Mouse (Mus musculus): ENCODE measurements around the gene Ppp1r2. TPM values are rescaled to one million over a fixed set of nuclear protein-coding genes. Genes with fewer than 3 reads are reported as not detected.
A peak's percentile ranks its signal among the peaks of the same experiment; 100 is the strongest.
"Not testable (repeated sequence)": the region's sequence is repeated elsewhere in the genome, so short reads cannot be mapped to it uniquely, and the experiment has no call there.

The Ppp1r2 gene
- 96.7 and 101 TPM in 2 replicates for polyA plus RNA-seq (2016; fragmentation: Nextera tagmentation; extraction: Ambion mirVana)

GRCm38 (mm10) chr16:31274674-31275460 is at the start of gene Ppp1r2:
Gene Ppp1r2, minus strand, starts transcription at chr16:31275277.
- DNase-seq (ENCODE audit: low spot score): peak; percentile 94
- WGBS: under 1% methylated on average over 83 of the region's 83 CpGs
- H3K36me3 ChIP-seq: peaks cover 25% of the 10 kb centered on the region
- H3K9me3 ChIP-seq (replicated peaks): no peaks in the 10 kb centered on the region
- peaks cover 25% of the 10 kb centered on the region for H3K4me1 ChIP-seq
- no peaks in the 10 kb centered on the region for H3K27me3 ChIP-seq (ENCODE audit: low read depth, poor library complexity, severe bottlenecking)
- peak within 1 kb of the TSS; percentile 97 for H3K27ac ChIP-seq (replicated peaks)
- peak within 1 kb of the TSS; percentile 91 for H3K4me3 ChIP-seq

GRCm38 (mm10) chr16:31321501-31321900 is 46.4 kb upstream of the Ppp1r2 start:
- Histone ChIP-seq H3K4me3 (peak overlapping the region; percentile 27), H3K27ac (replicated peaks) (peak overlapping the region; percentile 58), H3K27me3 (ENCODE audit: low read depth, poor library complexity, severe bottlenecking) (no peaks in the 10 kb centered on the region), H3K36me3 (no peaks in the 10 kb centered on the region), H3K4me1 (peaks cover 28% of the 10 kb centered on the region), H3K9me3 (replicated peaks) (no peaks in the 10 kb centered on the region)
- WGBS: 61% methylated on average over 4 of the region's 4 CpGs
- DNase-seq (ENCODE audit: low spot score): no peak

- Histone ChIP-seq H3K4me3 (peak overlapping the region; percentile 27; the same call in 1 of the 2 replicates), H3K36me3 (no peaks in the 10 kb centered on the region), H3K9me3 (replicated peaks) (no peaks in the 10 kb centered on the region), H3K27me3 (ENCODE audit: low read depth, poor library complexity, severe bottlenecking) (no peaks in the 10 kb centered on the region), H3K4me1 (peaks cover 28% of the 10 kb centered on the region), H3K27ac (replicated peaks) (peak overlapping the region; percentile 58)
- 46% methylated on average over 7 of the region's 7 CpGs for WGBS
- peak; percentile 43 for DNase-seq (ENCODE audit: low spot score)
These were observed 45.9 kb upstream of the Ppp1r2 start for GRCm38 (mm10) chr16:31320954-31321353.

GRCm38 (mm10) chr16:31319723-31320122 is 44.6 kb upstream of the Ppp1r2 start:
- not testable (repeated sequence) for H3K9me3 ChIP-seq (replicated peaks); H3K27me3 ChIP-seq (ENCODE audit: low read depth, poor library complexity, severe bottlenecking); H3K36me3 ChIP-seq; H3K4me3 ChIP-seq; DNase-seq (ENCODE audit: low spot score); H3K27ac ChIP-seq (replicated peaks)
- peaks cover 37% of the 10 kb centered on the region for H3K4me1 ChIP-seq
- WGBS: 80% methylated on average over 3 of the region's 3 CpGs

GRCm38 (mm10) chr16:31319316-31319715 is 44.2 kb upstream of the Ppp1r2 start:
- no peak for DNase-seq (ENCODE audit: low spot score)
- no peak overlapping the region for H3K4me3 ChIP-seq
- peaks cover 40% of the 10 kb centered on the region for H3K4me1 ChIP-seq
- no peaks in the 10 kb centered on the region for H3K9me3 ChIP-seq (replicated peaks)
- no peaks in the 10 kb centered on the region for H3K36me3 ChIP-seq
- H3K27ac ChIP-seq (replicated peaks): no peak overlapping the region
- no peaks in the 10 kb centered on the region for H3K27me3 ChIP-seq (ENCODE audit: low read depth, poor library complexity, severe bottlenecking)
- WGBS: 73% methylated on average over 4 of the region's 4 CpGs

GRCm38 (mm10) chr16:31318418-31318817 is 43.3 kb upstream of the Ppp1r2 start:
- H3K27ac ChIP-seq (replicated peaks): no peak overlapping the region
- H3K36me3 ChIP-seq: no peaks in the 10 kb centered on the region
- no peaks in the 10 kb centered on the region for H3K27me3 ChIP-seq (ENCODE audit: low read depth, poor library complexity, severe bottlenecking)
- WGBS: 83% methylated on average over 2 of the region's 2 CpGs
- no peak for DNase-seq (ENCODE audit: low spot score)
- peaks cover 45% of the 10 kb centered on the region for H3K4me1 ChIP-seq
- no peaks in the 10 kb centered on the region for H3K9me3 ChIP-seq (replicated peaks)
- H3K4me3 ChIP-seq: no peak overlapping the region

- H3K27ac ChIP-seq (replicated peaks); H3K9me3 ChIP-seq (replicated peaks); H3K4me3 ChIP-seq; H3K36me3 ChIP-seq; H3K27me3 ChIP-seq (ENCODE audit: low read depth, poor library complexity, severe bottlenecking); DNase-seq (ENCODE audit: low spot score): not testable (repeated sequence)
- WGBS: 71% methylated on average over 12 of the region's 12 CpGs
- H3K4me1 ChIP-seq: peaks cover 37% of the 10 kb centered on the region
These were observed 41.4 kb upstream of the Ppp1r2 start for GRCm38 (mm10) chr16:31316246-31317143.

- whole genome bisulfite sequencing: 84% methylated on average over 4 of the region's 4 CpGs
- H3K4me1 ChIP-seq: peaks cover 34% of the 10 kb centered on the region
- no peaks in the 10 kb centered on the region for H3K9me3 ChIP-seq (replicated peaks)
- H3K27ac ChIP-seq (replicated peaks): no peak overlapping the region; the same call in 1 of the 2 replicates
- H3K4me3 ChIP-seq: no peak overlapping the region
- no peaks in the 10 kb centered on the region for H3K27me3 ChIP-seq (ENCODE audit: low read depth, poor library complexity, severe bottlenecking)
- no peaks in the 10 kb centered on the region for H3K36me3 ChIP-seq
- no peak for DNase-seq (ENCODE audit: low spot score)
These were observed 40.2 kb upstream of the Ppp1r2 start for GRCm38 (mm10) chr16:31315294-31315693.

- 52% methylated on average over 9 of the region's 9 CpGs for whole genome bisulfite sequencing
- Histone ChIP-seq H3K27ac (replicated peaks) (peak within 1 kb of the TSS; percentile 35; the same call in 1 of the 2 replicates), H3K4me3 (no peak within 1 kb of the TSS)
These were observed 39.6 kb upstream of the Ppp1r2 start, which contains the start of gene Apod for GRCm38 (mm10) chr16:31314497-31315233. Gene Apod, minus strand, starts transcription at chr16:31314808.

GRCm38 (mm10) chr16:31313611-31314010 is 38.5 kb upstream of the Ppp1r2 start:
- Histone ChIP-seq H3K4me1 (peaks cover 31% of the 10 kb centered on the region), H3K27me3 (ENCODE audit: low read depth, poor library complexity, severe bottlenecking) (no peaks in the 10 kb centered on the region), H3K9me3 (replicated peaks) (no peaks in the 10 kb centered on the region), H3K36me3 (no peaks in the 10 kb centered on the region), H3K27ac (replicated peaks) (no peak overlapping the region), H3K4me3 (no peak overlapping the region)
- 64% methylated on average over 2 of the region's 2 CpGs for WGBS
- no peak for DNase-seq (ENCODE audit: low spot score)

More at GRCm38 (mm10) chr16:31314497-31315233, 39.6 kb upstream of the Ppp1r2 start, which contains the start of gene Apod:
- Histone ChIP-seq H3K36me3 (no peaks in the 10 kb centered on the region), H3K27me3 (ENCODE audit: low read depth, poor library complexity, severe bottlenecking) (no peaks in the 10 kb centered on the region), H3K9me3 (replicated peaks) (no peaks in the 10 kb centered on the region), H3K4me1 (peaks cover 34% of the 10 kb centered on the region)
- DNase-seq (ENCODE audit: low spot score): no peak

GRCm38 (mm10) chr16:31312296-31312695 is 37.2 kb upstream of the Ppp1r2 start:
- Histone ChIP-seq H3K36me3 (no peaks in the 10 kb centered on the region), H3K27ac (replicated peaks) (no peak overlapping the region), H3K27me3 (ENCODE audit: low read depth, poor library complexity, severe bottlenecking) (no peaks in the 10 kb centered on the region), H3K9me3 (replicated peaks) (no peaks in the 10 kb centered on the region), H3K4me1 (peaks cover 31% of the 10 kb centered on the region), H3K4me3 (no peak overlapping the region)
- 82% methylated on average over 3 of the region's 3 CpGs for WGBS
- DNase-seq (ENCODE audit: low spot score): no peak
